Mouse (Mus musculus) lung, postnatal 25 days (tissue): ENCODE data around the gene Zfp607b.

Experiments
- DNase-seq: peaks from one replicate; pipeline ENCODE4 v3.0.0; 2022; ENCODE audit warnings: low spot score

Zfp607b gene

GRCm38 (mm10) chr7:27685220-27685619 lies 3.9 kb upstream of the Zfp607b start:
- no peak for DNase-seq

GRCm38 (mm10) chr7:27685681-27686080 lies 3.5 kb upstream of the Zfp607b start:
- peak; percentile 10 for DNase-seq

DNA sequence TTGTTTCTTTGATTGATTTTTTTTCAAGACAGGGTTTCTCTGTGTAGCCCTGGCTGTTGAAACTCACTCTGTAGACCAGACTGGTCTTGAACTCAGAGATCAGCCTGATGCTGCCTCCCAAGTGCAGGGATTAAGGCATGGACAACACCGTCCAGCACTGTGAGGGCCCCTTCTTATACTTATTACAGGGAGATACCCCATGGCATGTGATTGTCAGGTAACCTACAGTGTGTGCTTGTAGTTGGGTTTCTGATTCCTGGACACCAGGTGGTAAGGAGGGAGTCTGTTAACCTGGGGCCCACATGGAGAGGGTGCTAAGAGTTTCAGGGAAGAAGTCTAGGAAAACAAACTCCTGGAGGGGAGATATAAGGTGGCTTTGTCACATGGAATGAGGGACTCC lies 2.1 kb upstream of the Zfp607b start:
- no peak for DNase-seq

- no peak for DNase-seq
Measured at GRCm38 (mm10) chr7:27687836-27688235, 1.3 kb upstream of the Zfp607b start.

DNA sequence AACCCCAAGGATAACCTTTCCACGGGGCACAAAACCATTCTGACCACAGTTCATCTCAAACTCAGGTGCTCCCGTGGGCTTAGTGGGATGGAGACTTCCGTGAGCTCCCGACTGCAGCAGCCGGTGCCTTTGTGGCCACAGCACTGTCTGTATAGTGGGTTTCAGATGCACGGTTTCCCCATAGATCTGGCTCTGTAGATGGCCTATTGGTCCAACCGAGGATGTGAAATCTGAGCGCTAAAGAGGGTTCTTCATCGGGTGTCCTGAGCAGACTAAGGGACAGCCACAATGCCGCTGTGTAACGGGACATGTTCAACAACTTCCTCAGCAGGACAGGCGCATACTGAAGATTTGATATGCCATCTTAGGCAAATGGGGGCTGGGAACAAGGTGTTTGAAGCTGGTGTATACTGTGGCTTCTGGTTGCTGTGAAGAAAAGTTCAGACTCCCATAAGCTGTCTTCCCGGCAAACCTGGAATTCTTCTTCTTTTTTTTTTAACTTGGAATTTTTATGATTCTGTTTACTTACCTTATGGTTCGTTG lies 823 bp upstream of the Zfp607b start:
- no peak for DNase-seq

DNA sequence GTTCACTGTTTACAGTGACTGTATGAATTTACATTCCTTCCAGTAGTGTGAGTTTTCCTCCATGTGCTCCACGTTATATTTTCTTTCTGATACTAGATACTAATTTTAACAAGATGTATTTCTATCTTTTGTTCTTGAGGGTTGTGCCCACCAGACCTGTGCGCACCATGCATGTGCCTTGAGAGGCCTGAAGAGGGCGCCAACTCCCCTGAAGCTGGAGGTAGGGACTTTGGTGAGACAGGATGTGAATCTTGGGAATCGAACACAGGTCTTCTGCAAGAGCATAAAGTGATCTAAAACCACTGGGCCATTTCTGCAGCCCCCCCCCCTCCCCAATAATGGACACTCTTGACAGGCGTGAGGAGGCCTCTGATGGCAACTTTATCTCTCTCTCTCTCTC lies 1.9 kb downstream of the Zfp607b start:
- peak; percentile 7 for DNase-seq

- DNase-seq, result no peak
Measured at GRCm38 (mm10) chr7:27696711-27697110, 7.6 kb downstream of the Zfp607b start.

DNA sequence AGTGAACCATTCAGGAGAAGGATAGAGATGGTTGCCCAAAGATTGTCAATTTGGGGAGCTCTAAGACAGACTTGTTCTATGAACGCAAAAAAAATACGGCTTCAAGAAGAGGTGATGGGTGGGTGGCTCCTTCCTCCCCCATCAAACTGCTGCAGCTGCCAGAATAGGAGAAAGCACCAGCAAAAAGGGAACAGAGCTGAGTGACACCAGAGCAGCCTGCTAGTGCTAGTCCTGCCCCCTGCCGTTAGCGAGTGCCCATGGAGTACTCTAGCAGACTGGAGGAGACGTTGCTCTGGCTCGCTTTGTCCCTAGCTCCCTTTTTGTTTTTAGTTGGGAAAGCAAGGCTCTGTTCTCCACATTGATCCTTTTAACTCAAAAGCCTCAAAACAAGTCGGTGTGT lies 21.3 kb downstream of the Zfp607b start:
- no peak for DNase-seq

GRCm38 (mm10) chr7:27721951-27722350 lies 32.8 kb downstream of the Zfp607b start:
- no peak for DNase-seq

DNA sequence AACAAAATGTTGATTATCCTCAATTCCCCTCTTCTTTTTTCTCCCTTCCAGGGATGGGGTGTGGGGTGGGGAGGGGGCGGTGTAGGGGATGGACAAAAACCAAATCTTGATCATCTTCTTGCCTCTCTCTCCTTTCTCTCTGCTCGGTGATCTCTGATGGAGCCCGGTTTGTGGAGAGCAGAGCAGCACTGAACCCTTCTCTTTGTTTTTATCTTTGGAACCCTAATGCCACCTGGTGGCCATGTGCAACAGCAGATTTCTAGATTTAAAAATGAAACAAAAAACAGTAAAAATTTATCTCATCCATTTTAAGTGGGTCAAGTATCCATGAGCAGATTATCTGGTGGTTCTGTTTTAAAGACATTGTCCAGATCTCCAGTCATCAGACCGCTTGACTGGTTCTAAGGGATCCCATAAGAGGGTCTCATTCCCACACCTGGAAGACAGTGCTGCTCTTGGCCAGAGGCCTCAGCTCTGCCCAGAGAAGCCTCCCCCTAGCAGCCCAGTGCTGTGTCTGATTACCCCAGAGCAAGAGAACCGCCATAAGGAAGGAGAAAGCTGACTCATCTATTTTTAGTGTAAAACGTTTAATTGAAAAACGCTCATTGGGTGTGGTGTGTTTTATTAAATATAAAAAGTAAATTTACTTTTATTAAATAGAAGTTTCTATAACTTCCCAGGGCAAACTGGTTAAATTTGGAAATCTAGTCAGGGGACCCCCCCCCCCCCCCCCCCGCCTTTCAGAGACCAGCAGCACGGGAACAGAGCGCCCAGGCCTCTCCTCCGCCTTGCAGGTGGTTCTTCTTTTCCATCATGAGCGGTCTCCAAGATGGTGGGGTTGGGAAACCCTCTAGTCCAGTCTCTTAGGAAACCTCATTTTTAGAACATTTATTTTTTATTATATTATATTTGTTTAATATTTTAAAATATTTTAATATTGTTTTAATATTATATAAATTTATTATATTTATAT lies 36.7 kb downstream of the Zfp607b start:
- peak; percentile 22 for DNase-seq

DNA sequence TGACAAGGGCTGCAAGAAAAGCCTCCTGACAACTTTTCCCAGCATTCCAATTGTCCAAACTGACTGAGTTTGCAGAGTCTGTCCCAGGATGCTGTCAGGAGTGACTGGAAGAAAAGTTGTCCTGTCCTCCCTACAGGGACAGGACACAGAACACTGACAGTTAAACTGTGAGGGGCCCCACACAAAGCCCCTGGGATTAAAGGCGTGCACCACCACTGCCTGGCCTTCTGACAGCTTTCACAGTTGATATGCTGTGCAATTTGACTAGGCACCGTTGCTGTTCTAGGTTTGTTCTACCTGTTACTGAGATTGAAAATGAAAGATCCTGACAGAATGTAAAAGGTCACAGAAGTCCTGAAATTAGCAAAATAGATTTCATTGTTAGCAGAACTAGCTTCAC lies 38.3 kb downstream of the Zfp607b start:
- no peak for DNase-seq

GRCm38 (mm10) chr7:27731281-27731883 lies 42.2 kb downstream of the Zfp607b start, which contains the start of gene Zfp60:
Gene Zfp60, plus strand, starts transcription at chr7:27731389.
- DNase-seq, result peak; percentile 85

- DNase-seq, result no peak
Measured at GRCm38 (mm10) chr7:27731946-27732345, 42.8 kb downstream of the Zfp607b start.

DNA sequence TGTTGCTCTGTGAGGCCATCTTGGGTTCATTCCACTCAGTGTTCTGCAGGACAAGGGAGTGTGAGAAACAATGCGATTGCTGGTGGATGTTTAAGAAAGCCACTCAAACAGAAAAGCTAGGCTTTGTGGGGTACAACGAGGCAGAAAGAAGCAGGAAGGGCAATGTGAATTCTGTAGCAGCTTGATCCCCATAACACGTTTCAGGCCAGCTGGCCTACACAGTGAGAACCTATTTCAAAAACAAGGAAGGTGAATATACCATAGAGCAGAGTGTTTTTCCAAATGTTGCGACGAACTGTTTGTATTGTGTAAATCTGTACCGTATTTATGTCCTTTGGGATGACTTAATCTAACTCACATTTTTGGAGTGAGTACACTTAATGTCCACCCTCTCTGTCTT lies 43.4 kb downstream of the Zfp607b start:
- no peak for DNase-seq

GRCm38 (mm10) chr7:27735457-27735856 lies 46.3 kb downstream of the Zfp607b start:
- no peak for DNase-seq
